Mouse (Mus musculus) midbrain, embryonic 14.5 days (tissue): ENCODE results near the gene Osbpl2. TPM values are rescaled to one million over a fixed set of nuclear protein-coding genes. Genes with fewer than 3 reads are reported as not detected.

Source experiments
- ATAC-seq: fragments of 200-750 bp; cut with Nextera tagmentation; 2 replicates; pipeline ENCODE4 v1.8.0; 2017; ENCODE audit warnings: moderate number of reproducible peaks, moderate library complexity; ENCODE audit not compliant: low FRiP score, low TSS enrichment
- DNase-seq: peaks from one replicate; pipeline ENCODE4 v3.0.0-alpha.2; 2015
- H3K27ac ChIP-seq: fragments of 300-500 bp; sonication (generic); replicated peaks from 2 replicates; pipeline ENCODE4 v1.5.1; 2014; ENCODE audit warnings: mild to moderate bottlenecking, low read depth, low read length, moderate library complexity
- H3K27me3 ChIP-seq: fragments of 300-500 bp; sonication (generic); 2 replicates; pipeline ENCODE4 v1.6.1; 2014; ENCODE audit warnings: low read length, control low read depth, mixed read lengths; ENCODE audit not compliant: control insufficient read depth, insufficient read depth
- H3K36me3 ChIP-seq: fragments of 300-500 bp; sonication (generic); 2 replicates; pipeline ENCODE4 v1.6.1; 2014; ENCODE audit warnings: low read length, control low read depth; ENCODE audit not compliant: control insufficient read depth, insufficient read depth
- H3K4me1 ChIP-seq: fragments of 300-500 bp; sonication (generic); 2 replicates; pipeline ENCODE4 v1.6.1; 2014; ENCODE audit warnings: mild to moderate bottlenecking, antibody characterized with exemption, low read length, control low read depth; ENCODE audit not compliant: control insufficient read depth, insufficient read depth
- H3K4me2 ChIP-seq: fragments of 300-500 bp; sonication (generic); 2 replicates; pipeline ENCODE4 v1.6.1; 2014; ENCODE audit warnings: mild to moderate bottlenecking, low read length, moderate library complexity
- H3K4me3 ChIP-seq: fragments of 300-500 bp; sonication (generic); replicated peaks from 2 replicates; pipeline ENCODE4 v1.5.1; 2014; ENCODE audit warnings: low read depth, low read length
- H3K9ac ChIP-seq: fragments of 300-500 bp; sonication (generic); replicated peaks from 2 replicates; pipeline ENCODE4 v1.6.1; 2014; ENCODE audit warnings: mild to moderate bottlenecking, low read length, moderate library complexity
- H3K9me3 ChIP-seq: fragments of 300-500 bp; sonication (generic); 2 replicates; pipeline ENCODE4 v1.6.1; 2016; ENCODE audit warnings: low read length, control low read depth, mixed read lengths; ENCODE audit not compliant: control insufficient read depth
- WGBS: fragments of 180-500 bp; shearing (Covaris S2); extraction: QIAGEN DNeasy Blood & Tissue Kit; methylation state at CpG from one replicate; pipeline ENCODE4 v1.1.7; 2014; 5-methylcytosine and 5-hydroxymethylcytosine counted together
- polyA plus RNA-seq: library from polyadenylated mRNA; unstranded; fragments of >200 nt; fragmentation: Nextera tagmentation; extraction: Ambion mirVana; gene quantifications from 2 replicates; pipeline ENCODE4 v1.2.1, GENCODE M21; 2014

Osbpl2 gene
- polyA plus RNA-seq, 1 experiment from 2014 or later: 76.6 TPM

- H3K4me3 ChIP-seq: no peak overlapping the region
- DNase-seq: peak; percentile 36
- no peaks in the 10 kb centered on the region for H3K4me1 ChIP-seq
- no peak overlapping the region for H3K9ac ChIP-seq
- H3K9me3 ChIP-seq: no peaks in the 10 kb centered on the region
- H3K4me2 ChIP-seq: no peak overlapping the region
- WGBS: 85% methylated on average over 10 of the region's 10 CpGs
- no peaks in the 10 kb centered on the region for H3K27me3 ChIP-seq
- no peaks in the 10 kb centered on the region for H3K36me3 ChIP-seq
- ATAC-seq: no peak
- no peak overlapping the region for H3K27ac ChIP-seq
Measured at GRCm38 (mm10) chr2:180197323-180198037, 78.4 kb downstream of the Osbpl2 start.

- Histone ChIP-seq H3K9ac (no peak overlapping the region), H3K4me3 (no peak overlapping the region), H3K4me2 (no peak overlapping the region), H3K9me3 (no peaks in the 10 kb centered on the region), H3K27ac (no peak overlapping the region), H3K36me3 (no peaks in the 10 kb centered on the region), H3K27me3 (no peaks in the 10 kb centered on the region), H3K4me1 (no peaks in the 10 kb centered on the region)
- no peak for ATAC-seq
- WGBS: 85% methylated on average over 10 of the region's 10 CpGs
- no peak for DNase-seq
Measured at GRCm38 (mm10) chr2:180198782-180199181, 79.7 kb downstream of the Osbpl2 start.

DNA sequence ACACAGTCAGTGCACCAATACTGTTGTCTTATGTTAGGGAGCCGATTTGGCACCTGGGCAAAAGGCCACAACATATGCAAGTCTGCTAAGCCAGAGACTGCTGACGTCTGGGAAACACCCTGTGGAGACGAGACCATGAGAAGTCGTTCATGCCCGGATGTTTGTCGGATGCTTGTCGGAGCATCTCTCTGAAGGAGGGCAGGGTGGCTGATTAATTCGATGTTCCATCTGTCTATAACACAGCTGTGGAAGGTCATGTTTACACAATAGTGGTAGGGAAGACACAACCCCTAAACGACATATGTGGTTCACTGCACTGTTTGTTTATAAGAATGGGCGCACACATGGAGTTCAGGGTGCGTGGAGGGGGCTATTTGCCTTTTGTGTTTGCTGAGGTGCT, 81.6 kb downstream of the Osbpl2 start:
- Histone ChIP-seq H3K9ac (no peak overlapping the region), H3K27ac (no peak overlapping the region), H3K9me3 (no peaks in the 10 kb centered on the region), H3K4me3 (no peak overlapping the region), H3K36me3 (no peaks in the 10 kb centered on the region), H3K4me2 (no peak overlapping the region), H3K4me1 (0 out of 2 replicates have a peak, but pooled peaks cover 7% of the 10 kb centered on the region), H3K27me3 (no peaks in the 10 kb centered on the region)
- DNase-seq: no peak
- WGBS: 64% methylated on average over 11 of the region's 11 CpGs
- no peak for ATAC-seq

GRCm38 (mm10) chr2:180201303-180201702, 82.2 kb downstream of the Osbpl2 start:
- H3K4me1 ChIP-seq: 0 out of 2 replicates have a peak, but pooled peaks cover 9% of the 10 kb centered on the region
- DNase-seq (no peak), ATAC-seq (no peak)
- WGBS: 78% methylated on average over 9 of the region's 9 CpGs
- no peak overlapping the region for H3K27ac ChIP-seq
- no peaks in the 10 kb centered on the region for H3K27me3 ChIP-seq
- no peak overlapping the region for H3K4me3 ChIP-seq
- H3K36me3 ChIP-seq: no peaks in the 10 kb centered on the region
- H3K4me2 ChIP-seq: no peak overlapping the region
- no peaks in the 10 kb centered on the region for H3K9me3 ChIP-seq
- no peak overlapping the region for H3K9ac ChIP-seq

GRCm38 (mm10) chr2:180202263-180202662, 83.2 kb downstream of the Osbpl2 start:
- DNase-seq: no peak

GRCm38 (mm10) chr2:180202805-180203204, 83.7 kb downstream of the Osbpl2 start:
- H3K4me2 ChIP-seq: no peak overlapping the region
- ATAC-seq: no peak
- no peaks in the 10 kb centered on the region for H3K36me3 ChIP-seq
- 79% methylated on average over 10 of the region's 10 CpGs for WGBS
- no peak for DNase-seq
- H3K4me1 ChIP-seq: 0 out of 2 replicates have a peak, but pooled peaks cover 9% of the 10 kb centered on the region
- H3K9ac ChIP-seq: no peak overlapping the region
- no peaks in the 10 kb centered on the region for H3K9me3 ChIP-seq
- no peak overlapping the region for H3K4me3 ChIP-seq
- no peak overlapping the region for H3K27ac ChIP-seq
- H3K27me3 ChIP-seq: no peaks in the 10 kb centered on the region

More at GRCm38 (mm10) chr2:180202263-180202662, 83.2 kb downstream of the Osbpl2 start:
- H3K36me3 ChIP-seq: no peaks in the 10 kb centered on the region
- no peaks in the 10 kb centered on the region for H3K27me3 ChIP-seq
- 92% methylated on average over 14 of the region's 14 CpGs for WGBS
- H3K9me3 ChIP-seq: no peaks in the 10 kb centered on the region
- no peak for ATAC-seq
- no peak overlapping the region for H3K4me3 ChIP-seq
- H3K27ac ChIP-seq: no peak overlapping the region
- 0 out of 2 replicates have a peak, but pooled peaks cover 9% of the 10 kb centered on the region for H3K4me1 ChIP-seq
- no peak overlapping the region for H3K9ac ChIP-seq
- no peak overlapping the region for H3K4me2 ChIP-seq

DNA sequence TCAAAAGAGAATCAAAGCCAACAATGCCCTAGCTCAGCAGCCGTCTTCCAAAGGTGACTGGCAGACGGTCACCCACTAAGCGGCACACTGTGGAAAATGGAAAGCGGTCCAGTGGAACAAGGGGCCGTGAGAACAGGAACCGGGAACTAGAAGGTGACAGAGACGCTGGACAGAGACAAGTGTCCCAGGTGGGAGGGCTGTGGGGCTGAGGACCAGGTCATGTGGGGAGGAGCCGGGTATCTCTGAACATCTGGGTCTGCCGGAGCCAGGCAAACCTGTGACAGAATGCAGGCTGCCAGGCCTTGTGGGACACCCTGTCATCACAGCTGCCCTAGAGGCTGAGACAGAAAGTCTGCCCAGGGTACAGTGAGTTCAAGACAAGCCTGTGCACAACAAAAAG, 85.4 kb downstream of the Osbpl2 start:
- no peak overlapping the region for H3K4me3 ChIP-seq
- no peak overlapping the region for H3K27ac ChIP-seq
- no peak overlapping the region for H3K4me2 ChIP-seq
- no peak for DNase-seq
- WGBS: 90% methylated on average over 9 of the region's 9 CpGs
- no peak for ATAC-seq
- no peaks in the 10 kb centered on the region for H3K27me3 ChIP-seq
- no peak overlapping the region for H3K9ac ChIP-seq
- H3K36me3 ChIP-seq: no peaks in the 10 kb centered on the region
- H3K4me1 ChIP-seq: 0 out of 2 replicates have a peak, but pooled peaks cover 9% of the 10 kb centered on the region
- H3K9me3 ChIP-seq: no peaks in the 10 kb centered on the region

GRCm38 (mm10) chr2:180205083-180205955, 86.2 kb downstream of the Osbpl2 start:
- Histone ChIP-seq H3K36me3 (no peaks in the 10 kb centered on the region), H3K4me1 (0 out of 2 replicates have a peak, but pooled peaks cover 9% of the 10 kb centered on the region), H3K4me2 (no peak overlapping the region), H3K9ac (no peak overlapping the region), H3K4me3 (no peak overlapping the region), H3K27me3 (no peaks in the 10 kb centered on the region), H3K27ac (peak overlapping the region; percentile 55; the same call in 1 of the 2 replicates), H3K9me3 (no peaks in the 10 kb centered on the region)
- peak; percentile 44; the same call in 1 of the 2 replicates for ATAC-seq
- WGBS: 65% methylated on average over 12 of the region's 12 CpGs
- peak; percentile 41 for DNase-seq
